Mouse (Mus musculus): Measurements from ENCODE around the gene Fnbp1. TPM values are rescaled to one million over a fixed set of nuclear protein-coding genes. Genes with fewer than 3 reads are reported as not detected.

The Fnbp1 gene
- polyA plus RNA-seq, 1 experiment from 2014 or later: 20.7 TPM

DNA sequence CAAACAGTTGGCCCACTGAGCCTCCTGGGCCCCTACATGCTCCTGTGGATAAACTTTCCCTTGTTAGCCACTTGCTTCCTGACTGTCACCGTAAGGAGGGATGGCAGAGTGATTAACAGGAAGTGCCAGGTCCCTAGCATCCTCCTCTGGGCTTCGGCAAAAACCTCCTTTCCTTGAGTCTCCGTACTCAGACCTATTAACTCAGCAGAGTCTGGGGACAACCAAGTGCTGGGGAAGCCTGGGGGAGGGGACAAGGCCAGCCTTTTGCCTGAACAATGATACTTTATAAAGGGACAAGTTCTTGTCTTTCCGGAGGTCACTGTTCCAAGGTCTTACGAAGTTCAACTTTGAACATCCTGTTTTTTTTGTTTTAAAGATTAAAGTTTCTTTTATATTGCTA is 54.7 kb downstream of the Fnbp1 start:
- no peak overlapping the region for H3K9ac ChIP-seq
- no peak overlapping the region for H3K4me2 ChIP-seq
- no peaks in the 10 kb centered on the region for H3K27me3 ChIP-seq
- no peaks in the 10 kb centered on the region for H3K9me3 ChIP-seq
- no peak for ATAC-seq (ENCODE audit: low FRiP score)
- H3K36me3 ChIP-seq: peaks cover 31% of the 10 kb centered on the region
- peaks cover 26% of the 10 kb centered on the region for H3K4me1 ChIP-seq (replicated peaks)
- 45% methylated on average over 5 of the region's 5 CpGs for WGBS
- no peak overlapping the region for H3K27ac ChIP-seq
- no peak overlapping the region for H3K4me3 ChIP-seq

DNA sequence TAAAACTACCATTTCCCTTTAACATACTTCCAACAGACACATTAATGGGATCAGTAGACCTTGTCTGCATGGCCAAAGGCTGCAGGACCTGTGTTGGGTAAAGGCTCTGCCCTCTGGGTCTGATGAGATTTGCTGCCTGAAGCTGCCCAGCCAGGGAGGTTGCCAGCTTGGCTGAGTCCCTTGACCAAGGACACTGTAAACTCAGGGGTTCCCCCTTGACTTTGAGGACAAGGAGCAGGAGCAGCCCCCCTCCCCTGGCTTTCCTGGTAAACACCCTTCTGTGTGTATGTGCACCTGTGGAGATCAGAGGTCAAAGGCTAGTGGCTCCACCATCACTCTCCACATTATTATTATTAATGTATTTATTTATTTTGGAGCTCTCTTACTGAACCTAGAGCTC is 55.3 kb downstream of the Fnbp1 start:
- ATAC-seq (ENCODE audit: low FRiP score): no peak
- no peak overlapping the region for H3K9ac ChIP-seq

DNA sequence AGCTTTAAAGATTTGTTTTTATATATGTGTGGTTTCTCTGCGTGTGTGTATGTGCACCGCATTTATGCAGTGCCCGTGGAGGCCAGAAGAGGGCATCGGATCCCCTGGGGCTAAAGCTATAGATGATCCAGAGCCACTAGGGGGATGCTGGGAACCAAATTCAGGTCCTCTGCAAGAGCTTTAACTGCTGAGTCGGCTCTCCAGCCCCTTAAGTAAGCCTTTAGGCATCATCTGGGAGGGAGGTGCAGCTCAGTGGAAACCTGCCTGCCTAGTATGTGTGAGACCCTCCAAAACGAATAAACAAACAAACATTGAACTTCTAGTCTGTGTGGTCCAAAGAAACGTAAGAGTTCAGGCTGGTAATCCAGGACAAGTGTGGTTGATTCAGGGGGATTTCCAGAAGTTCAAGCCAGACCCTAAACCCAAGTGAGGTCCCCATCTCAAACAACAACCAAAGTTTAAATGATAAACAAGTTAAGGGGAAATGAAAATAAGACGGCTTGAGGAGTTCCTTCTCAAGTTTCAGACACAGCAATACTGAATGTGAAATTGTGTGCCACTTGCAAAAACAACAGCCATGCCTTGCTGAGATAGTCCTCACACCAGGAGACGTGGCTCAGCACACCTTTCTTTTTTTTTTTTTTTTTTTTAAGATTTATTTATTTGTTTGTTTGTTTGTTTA is 57.5 kb downstream of the Fnbp1 start:
- H3K4me1 ChIP-seq (replicated peaks): peaks cover 22% of the 10 kb centered on the region
- no peak overlapping the region for H3K4me2 ChIP-seq
- no peaks in the 10 kb centered on the region for H3K9me3 ChIP-seq
- H3K27ac ChIP-seq: no peak overlapping the region
- H3K4me3 ChIP-seq: no peak overlapping the region
- 95% methylated on average over 9 of the region's 9 CpGs for WGBS
- peaks cover 33% of the 10 kb centered on the region for H3K36me3 ChIP-seq
- no peaks in the 10 kb centered on the region for H3K27me3 ChIP-seq
- no peak overlapping the region for H3K9ac ChIP-seq
- no peak for ATAC-seq (ENCODE audit: low FRiP score)

More for the DNA sequence above, 55.3 kb downstream of the Fnbp1 start:
- no peak overlapping the region for H3K27ac ChIP-seq
- H3K36me3 ChIP-seq: peaks cover 31% of the 10 kb centered on the region
- H3K9me3 ChIP-seq: no peaks in the 10 kb centered on the region
- no peaks in the 10 kb centered on the region for H3K27me3 ChIP-seq
- no peak overlapping the region for H3K4me3 ChIP-seq
- peaks cover 26% of the 10 kb centered on the region for H3K4me1 ChIP-seq (replicated peaks)
- H3K4me2 ChIP-seq: no peak overlapping the region

DNA sequence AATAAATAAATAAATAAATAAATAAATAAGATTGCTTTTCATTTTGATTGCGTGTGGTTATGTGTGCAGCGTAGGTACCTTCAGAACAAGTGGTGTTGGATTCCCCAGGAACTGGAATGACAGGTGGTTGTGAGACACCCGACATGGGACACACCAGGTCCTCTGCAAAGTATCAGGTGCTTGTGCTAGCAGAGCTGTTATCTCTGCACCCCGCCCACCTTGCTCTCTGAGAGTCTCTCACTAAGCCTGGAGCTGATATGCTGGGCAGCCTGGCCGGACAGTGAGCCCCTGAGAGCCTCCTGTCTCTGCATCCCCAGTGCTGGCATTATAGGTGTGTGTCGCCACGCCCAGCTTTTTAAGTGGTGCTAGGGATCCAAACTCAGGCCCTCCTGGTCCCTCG is 58.4 kb downstream of the Fnbp1 start:
- Histone ChIP-seq H3K27ac (no peak overlapping the region), H3K36me3 (peaks cover 33% of the 10 kb centered on the region), H3K4me1 (replicated peaks) (peaks cover 15% of the 10 kb centered on the region), H3K4me3 (no peak overlapping the region), H3K9ac (no peak overlapping the region), H3K4me2 (no peak overlapping the region), H3K9me3 (no peaks in the 10 kb centered on the region), H3K27me3 (no peaks in the 10 kb centered on the region)
- ATAC-seq (ENCODE audit: low FRiP score): no peak
- WGBS: 97% methylated on average over 8 of the region's 8 CpGs

DNA sequence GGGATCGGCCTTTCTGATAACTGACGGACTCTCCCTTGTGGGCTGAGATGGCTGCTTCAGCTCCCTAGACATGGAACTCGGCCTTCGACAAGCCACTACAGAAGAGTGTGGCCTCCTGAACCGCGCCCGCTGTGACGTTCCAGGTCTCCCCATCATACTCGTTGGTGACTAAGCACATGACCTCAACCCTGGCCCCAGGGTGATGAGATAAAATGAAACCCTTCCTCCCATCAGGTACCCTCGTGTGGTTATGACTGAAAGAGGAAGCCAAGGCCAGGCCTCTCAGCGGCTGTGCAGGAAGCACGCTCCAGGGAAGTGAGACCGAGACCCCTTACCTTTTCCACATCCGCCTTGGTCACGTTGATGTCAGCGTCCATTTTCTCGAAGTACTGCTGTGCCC is 59.2 kb downstream of the Fnbp1 start:
- H3K27ac ChIP-seq: no peak overlapping the region
- no peaks in the 10 kb centered on the region for H3K27me3 ChIP-seq
- 92% methylated on average over 17 of the region's 17 CpGs for WGBS
- ATAC-seq (ENCODE audit: low FRiP score): no peak
- H3K4me3 ChIP-seq: no peak overlapping the region
- H3K4me2 ChIP-seq: no peak overlapping the region
- H3K9me3 ChIP-seq: no peaks in the 10 kb centered on the region
- H3K4me1 ChIP-seq (replicated peaks): peaks cover 7% of the 10 kb centered on the region
- peaks cover 33% of the 10 kb centered on the region for H3K36me3 ChIP-seq
- no peak overlapping the region for H3K9ac ChIP-seq

DNA sequence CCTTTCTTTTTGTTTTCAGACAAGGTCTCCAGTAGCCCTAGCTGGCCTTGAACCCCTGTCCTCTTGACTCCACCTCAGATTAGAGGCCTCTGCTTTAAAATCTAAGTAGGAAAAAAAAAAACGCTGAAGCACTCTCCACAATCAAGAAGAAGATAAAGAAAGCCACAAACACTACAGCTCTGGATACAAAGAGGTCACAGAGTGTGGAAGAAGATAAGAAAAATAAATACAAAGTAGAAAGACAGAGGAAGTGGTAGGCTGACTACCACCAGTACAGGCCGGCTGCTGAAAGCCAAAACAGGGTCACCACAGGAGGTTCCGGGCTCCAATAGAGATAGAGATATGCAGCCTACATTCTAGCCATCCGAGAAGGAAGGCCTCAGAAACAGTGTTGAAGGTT is 60.5 kb downstream of the Fnbp1 start:
- 73% methylated on average over 4 of the region's 4 CpGs for WGBS
- ATAC-seq (ENCODE audit: low FRiP score): no peak
- no peaks in the 10 kb centered on the region for H3K27me3 ChIP-seq
- no peak overlapping the region; the same call in 1 of the 2 replicates for H3K27ac ChIP-seq
- no peak overlapping the region for H3K4me2 ChIP-seq
- no peak overlapping the region for H3K4me3 ChIP-seq
- H3K9ac ChIP-seq: no peak overlapping the region
- H3K4me1 ChIP-seq (replicated peaks): no peaks in the 10 kb centered on the region
- no peaks in the 10 kb centered on the region for H3K9me3 ChIP-seq
- H3K36me3 ChIP-seq: peaks cover 37% of the 10 kb centered on the region

DNA sequence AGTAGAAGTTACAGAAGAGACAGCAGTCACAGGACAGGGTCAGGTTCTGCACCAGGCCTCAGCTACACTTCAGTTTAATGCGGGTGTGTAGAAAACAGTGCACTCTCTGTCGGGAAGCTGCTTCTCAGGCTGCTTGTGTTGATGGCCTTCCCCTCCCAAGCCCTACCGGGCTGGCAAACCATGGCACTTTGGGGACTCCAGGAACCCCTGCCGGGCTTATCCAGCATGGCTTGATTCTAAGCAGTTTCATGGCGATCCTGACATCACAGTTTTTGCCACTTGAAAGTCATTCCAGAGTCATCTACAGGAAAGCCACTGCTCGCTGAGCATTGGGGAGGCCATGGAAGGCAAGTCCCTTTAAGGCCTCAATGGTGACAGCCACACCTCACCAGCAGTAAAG is 62.7 kb downstream of the Fnbp1 start:
- Histone ChIP-seq H3K4me1 (replicated peaks) (no peaks in the 10 kb centered on the region), H3K4me2 (no peak overlapping the region), H3K9ac (no peak overlapping the region), H3K36me3 (peaks cover 27% of the 10 kb centered on the region), H3K9me3 (no peaks in the 10 kb centered on the region), H3K27me3 (no peaks in the 10 kb centered on the region), H3K4me3 (no peak overlapping the region), H3K27ac (no peak overlapping the region)
- ATAC-seq (ENCODE audit: low FRiP score): no peak
- WGBS: 82% methylated on average over 6 of the region's 6 CpGs

DNA sequence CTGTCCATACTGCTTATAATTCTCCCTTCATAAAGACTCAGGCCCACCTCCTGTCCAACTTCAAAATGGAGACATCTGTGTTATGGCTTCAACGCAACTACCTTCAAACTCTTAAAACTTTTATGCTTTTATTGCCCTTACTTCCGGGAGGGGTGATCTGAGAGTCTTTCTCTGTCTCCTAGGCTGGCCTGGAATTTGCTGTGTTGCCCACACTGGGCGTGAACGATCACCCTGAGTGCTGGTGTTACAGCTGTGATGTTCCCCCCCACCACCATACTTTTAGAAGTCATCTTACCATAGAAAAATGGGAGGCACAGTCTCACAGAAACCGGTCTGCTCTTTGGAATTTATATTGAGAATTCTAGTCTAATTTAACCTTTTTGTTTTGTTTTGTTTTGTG is 64.2 kb downstream of the Fnbp1 start:
- H3K9ac ChIP-seq: no peak overlapping the region
- no peak overlapping the region for H3K4me2 ChIP-seq
- ATAC-seq (ENCODE audit: low FRiP score): no peak
- no peaks in the 10 kb centered on the region for H3K27me3 ChIP-seq
- no peaks in the 10 kb centered on the region for H3K9me3 ChIP-seq
- H3K36me3 ChIP-seq: peaks cover 25% of the 10 kb centered on the region
- no peaks in the 10 kb centered on the region for H3K4me1 ChIP-seq (replicated peaks)
- H3K27ac ChIP-seq: no peak overlapping the region
- H3K4me3 ChIP-seq: no peak overlapping the region
- 93% methylated on average over 5 of the region's 5 CpGs for WGBS

DNA sequence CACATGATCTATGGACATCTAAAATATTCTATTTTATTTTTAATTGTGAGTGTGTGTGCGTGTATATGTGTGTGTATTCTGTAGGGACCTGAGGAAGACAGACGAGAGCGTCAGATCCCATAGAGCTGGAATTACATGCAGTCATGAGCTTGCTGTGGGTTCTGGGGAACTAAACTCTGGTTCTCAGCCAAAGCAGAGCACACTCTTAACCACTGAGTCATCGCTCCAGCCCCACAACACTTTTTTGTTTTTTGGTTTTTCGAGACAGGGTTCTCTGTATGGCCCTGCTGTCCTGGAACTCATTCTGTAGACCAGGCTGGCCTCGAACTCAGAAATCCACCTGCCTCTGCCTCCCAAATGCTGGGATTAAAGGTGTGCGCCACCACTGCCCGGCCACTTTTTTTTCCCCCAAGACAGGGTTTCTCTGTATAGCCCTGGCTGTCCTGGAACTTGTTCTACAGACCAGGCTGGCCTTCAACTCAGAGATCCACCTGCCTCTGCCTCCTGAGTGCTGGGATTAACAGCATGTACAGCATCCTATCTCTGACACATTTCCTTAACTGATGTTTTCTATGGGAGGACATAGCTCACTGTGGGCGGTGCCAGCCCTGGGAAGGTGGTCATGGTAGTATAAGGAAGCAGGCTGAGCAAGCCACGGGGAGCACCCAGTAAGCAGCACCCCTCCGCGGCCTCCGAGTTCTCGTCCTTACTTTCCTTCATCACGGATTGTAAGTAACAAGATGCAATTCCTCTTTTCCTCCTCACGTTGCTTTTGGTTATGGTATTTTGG is 65.3 kb downstream of the Fnbp1 start:
- 94% methylated on average over 16 of the region's 16 CpGs for WGBS
- ATAC-seq (ENCODE audit: low FRiP score): no peak
- no peaks in the 10 kb centered on the region for H3K27me3 ChIP-seq
- 0 out of 2 replicates have a peak, but pooled peaks cover 2% of the 10 kb centered on the region for H3K9me3 ChIP-seq
- no peak overlapping the region for H3K4me2 ChIP-seq
- no peak overlapping the region for H3K9ac ChIP-seq
- peaks cover 31% of the 10 kb centered on the region for H3K36me3 ChIP-seq
- H3K4me1 ChIP-seq (replicated peaks): no peaks in the 10 kb centered on the region
- H3K27ac ChIP-seq: no peak overlapping the region
- no peak overlapping the region for H3K4me3 ChIP-seq

DNA sequence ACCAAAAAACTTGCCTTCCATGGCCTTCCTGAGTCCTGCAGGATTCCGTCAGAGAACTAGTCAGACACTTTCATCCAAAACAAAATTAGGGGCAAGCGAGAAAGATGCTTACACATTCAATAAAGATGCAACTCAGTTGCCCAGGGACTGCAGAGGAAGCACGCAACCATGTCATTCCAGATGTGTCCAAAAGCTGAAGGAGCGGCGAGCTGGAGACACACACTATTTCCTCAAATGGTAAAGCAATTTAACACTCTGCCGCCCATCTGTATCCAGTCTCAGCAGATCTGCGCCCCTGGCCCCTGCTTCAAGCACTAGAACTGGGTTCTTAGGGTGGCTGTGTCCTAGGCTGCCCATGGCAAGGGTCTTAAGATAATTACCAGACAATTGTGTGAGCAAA is 66.0 kb downstream of the Fnbp1 start:
- 73% methylated on average over 7 of the region's 7 CpGs for WGBS

DNA sequence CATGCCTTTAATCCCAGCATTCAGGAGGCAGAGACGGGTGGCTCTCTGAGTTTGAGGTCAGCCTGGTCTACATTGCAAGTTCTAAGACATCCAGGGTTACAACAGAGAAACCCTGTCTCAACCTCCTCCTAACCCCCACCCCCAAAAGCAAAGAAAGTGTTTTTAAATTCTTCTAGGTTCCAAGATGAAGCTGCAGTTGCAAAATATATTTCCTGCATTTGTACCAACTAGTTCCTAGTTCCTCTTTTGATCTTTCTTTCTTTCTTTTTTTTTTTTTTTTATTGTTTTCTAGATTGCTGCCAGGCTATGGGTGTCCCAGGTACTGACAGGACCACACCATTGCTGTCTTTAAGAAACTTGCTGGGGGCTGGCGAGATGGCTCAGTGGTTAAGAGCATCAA is 66.6 kb downstream of the Fnbp1 start:
- no peak for ATAC-seq (ENCODE audit: low FRiP score)
- Histone ChIP-seq H3K27me3 (no peaks in the 10 kb centered on the region), H3K4me3 (no peak overlapping the region), H3K9ac (no peak overlapping the region), H3K9me3 (0 out of 2 replicates have a peak, but pooled peaks cover 2% of the 10 kb centered on the region), H3K4me1 (replicated peaks) (no peaks in the 10 kb centered on the region), H3K4me2 (no peak overlapping the region), H3K27ac (no peak overlapping the region), H3K36me3 (peaks cover 27% of the 10 kb centered on the region)
- WGBS: 95% methylated on average over 2 of the region's 2 CpGs

More for the DNA sequence above, 66.0 kb downstream of the Fnbp1 start:
- Histone ChIP-seq H3K9me3 (0 out of 2 replicates have a peak, but pooled peaks cover 2% of the 10 kb centered on the region), H3K9ac (no peak overlapping the region), H3K27ac (no peak overlapping the region), H3K4me2 (no peak overlapping the region), H3K27me3 (no peaks in the 10 kb centered on the region), H3K36me3 (peaks cover 33% of the 10 kb centered on the region), H3K4me3 (no peak overlapping the region), H3K4me1 (replicated peaks) (no peaks in the 10 kb centered on the region)
- no peak for ATAC-seq (ENCODE audit: low FRiP score)

DNA sequence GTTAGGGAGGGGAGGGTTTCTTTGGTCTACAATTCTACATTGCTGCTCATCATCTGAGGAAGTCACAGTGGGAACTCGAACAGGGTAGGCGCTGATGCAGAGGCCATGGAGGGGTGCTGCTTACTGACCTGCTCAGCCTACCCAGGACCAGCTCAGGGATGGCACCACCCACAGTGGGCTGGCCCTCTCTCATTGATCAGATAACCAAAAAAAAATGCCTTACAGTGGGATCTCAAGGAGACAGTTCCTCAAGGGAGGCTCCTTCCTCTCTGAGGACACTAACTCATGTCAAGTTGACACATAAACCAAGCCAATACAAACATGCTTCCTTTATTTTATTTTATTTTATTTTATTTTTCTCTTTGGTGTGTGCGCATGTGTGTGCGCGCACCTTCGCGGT is 72.3 kb downstream of the Fnbp1 start:
- peaks cover 26% of the 10 kb centered on the region for H3K4me1 ChIP-seq (replicated peaks)
- WGBS: 91% methylated on average over 7 of the region's 7 CpGs
- no peak overlapping the region for H3K4me2 ChIP-seq
- H3K27me3 ChIP-seq: no peaks in the 10 kb centered on the region
- no peak for ATAC-seq (ENCODE audit: low FRiP score)
- H3K9me3 ChIP-seq: 0 out of 2 replicates have a peak, but pooled peaks cover 2% of the 10 kb centered on the region
- H3K36me3 ChIP-seq: peaks cover 23% of the 10 kb centered on the region
- no peak overlapping the region for H3K9ac ChIP-seq
- H3K27ac ChIP-seq: peak overlapping the region; percentile 78
- H3K4me3 ChIP-seq: no peak overlapping the region

DNA sequence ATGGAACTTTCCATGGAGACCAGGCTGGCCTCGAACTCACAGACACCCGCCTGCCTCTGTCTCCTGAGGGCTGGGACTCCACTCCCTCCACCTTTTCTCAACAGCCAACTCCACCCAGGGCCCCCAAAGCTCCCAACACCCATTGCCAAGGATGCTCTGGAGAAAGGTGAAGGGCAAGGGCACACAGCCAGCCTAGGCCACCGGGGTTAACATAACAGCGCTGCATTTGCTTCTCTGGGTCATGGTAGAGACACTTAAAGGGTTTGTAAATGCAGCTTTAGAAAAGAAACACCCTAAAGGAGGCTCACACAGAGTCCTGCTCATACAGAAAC is 72.7 kb downstream of the Fnbp1 start:
- Histone ChIP-seq H3K9ac (no peak overlapping the region), H3K27me3 (no peaks in the 10 kb centered on the region), H3K4me3 (no peak overlapping the region), H3K4me1 (replicated peaks) (peaks cover 26% of the 10 kb centered on the region), H3K27ac (peak overlapping the region; percentile 78), H3K4me2 (no peak overlapping the region), H3K9me3 (0 out of 2 replicates have a peak, but pooled peaks cover 2% of the 10 kb centered on the region), H3K36me3 (peaks cover 23% of the 10 kb centered on the region)
- 78% methylated on average over 4 of the region's 4 CpGs for WGBS
- ATAC-seq (ENCODE audit: low FRiP score): no peak

Measured in hindbrain, embryonic 13.5 days (tissue).